Mouse (Mus musculus) midbrain, embryonic 15.5 days (tissue): ENCODE measurements around the gene Cdh13. TPM values are rescaled to one million over a fixed set of nuclear protein-coding genes. Genes with fewer than 3 reads are reported as not detected.

Source experiments
- ATAC-seq: fragments of 200-750 bp; cut with Nextera tagmentation; replicated peaks from 2 replicates; pipeline ENCODE4 v1.8.0; 2017; ENCODE audit warnings: moderate TSS enrichment
- H3K27ac ChIP-seq: fragments of 300-500 bp; sonication (generic); 2 replicates; pipeline ENCODE4 v1.5.1; 2015; ENCODE audit warnings: mild to moderate bottlenecking, inconsistent platforms
- H3K27me3 ChIP-seq: fragments of 300-500 bp; sonication (generic); replicated peaks from 2 replicates; pipeline ENCODE4 v1.6.1; 2015; ENCODE audit warnings: inconsistent platforms
- H3K36me3 ChIP-seq: fragments of 300-500 bp; sonication (generic); replicated peaks from 2 replicates; pipeline ENCODE4 v1.6.1; 2015; ENCODE audit warnings: inconsistent platforms
- H3K4me1 ChIP-seq: fragments of 300-500 bp; sonication (generic); 2 replicates; pipeline ENCODE4 v1.6.1; 2015; ENCODE audit warnings: inconsistent platforms
- H3K4me2 ChIP-seq: fragments of 300-500 bp; sonication (generic); 2 replicates; pipeline ENCODE4 v1.6.1; 2015; ENCODE audit warnings: inconsistent platforms, mild to moderate bottlenecking, moderate library complexity
- H3K4me3 ChIP-seq: fragments of 300-500 bp; sonication (generic); 2 replicates; pipeline ENCODE4 v1.5.1; 2015; ENCODE audit warnings: mild to moderate bottlenecking, inconsistent platforms
- H3K9ac ChIP-seq: fragments of 300-500 bp; sonication (generic); 2 replicates; pipeline ENCODE4 v1.6.1; 2015; ENCODE audit warnings: mild to moderate bottlenecking, inconsistent platforms
- H3K9me3 ChIP-seq: fragments of 300-500 bp; sonication (generic); 2 replicates; pipeline ENCODE4 v1.6.1; 2016; ENCODE audit warnings: inconsistent platforms
- WGBS: fragments of 180-500 bp; shearing (Covaris S2); methylation state at CpG from one replicate; pipeline ENCODE4 v1.1.7; 2015; ENCODE audit warnings: mixed read lengths; 5-methylcytosine and 5-hydroxymethylcytosine counted together
- polyA plus RNA-seq: library from polyadenylated mRNA; unstranded; fragments of >200 nt; fragmentation: Nextera tagmentation; extraction: Ambion mirVana; gene quantifications from 2 replicates; pipeline ENCODE4 v1.2.1, GENCODE M21; 2015

Gene Cdh13
- polyA plus RNA-seq, 1 experiment from 2014 or later: 110 TPM

GRCm38 (mm10) chr8:119208567-119208966, 925.0 kb downstream of the Cdh13 start:
- H3K4me2 ChIP-seq: no peak overlapping the region
- no peak for ATAC-seq
- H3K4me1 ChIP-seq: no peaks in the 10 kb centered on the region
- H3K9me3 ChIP-seq: no peaks in the 10 kb centered on the region
- H3K9ac ChIP-seq: no peak overlapping the region
- WGBS: 78% methylated on average over 9 of the region's 9 CpGs
- no peaks in the 10 kb centered on the region for H3K27me3 ChIP-seq
- no peak overlapping the region for H3K27ac ChIP-seq
- H3K4me3 ChIP-seq: no peak overlapping the region
- H3K36me3 ChIP-seq: no peaks in the 10 kb centered on the region

- no peaks in the 10 kb centered on the region for H3K36me3 ChIP-seq
- no peak for ATAC-seq
- H3K4me3 ChIP-seq: no peak overlapping the region
- H3K4me2 ChIP-seq: no peak overlapping the region
- no peaks in the 10 kb centered on the region for H3K27me3 ChIP-seq
- H3K9me3 ChIP-seq: no peaks in the 10 kb centered on the region
- 0 out of 2 replicates have a peak, but pooled peaks cover 5% of the 10 kb centered on the region for H3K4me1 ChIP-seq
- no peak overlapping the region for H3K9ac ChIP-seq
- H3K27ac ChIP-seq: no peak overlapping the region
- 0% methylated on average over 1 of the region's 1 CpGs for WGBS
Measured at GRCm38 (mm10) chr8:119224547-119224946, 941.0 kb downstream of the Cdh13 start.

GRCm38 (mm10) chr8:119245181-119245580, 961.6 kb downstream of the Cdh13 start:
- H3K27ac ChIP-seq: no peak overlapping the region
- no peaks in the 10 kb centered on the region for H3K27me3 ChIP-seq
- no peaks in the 10 kb centered on the region for H3K36me3 ChIP-seq
- H3K4me1 ChIP-seq: no peaks in the 10 kb centered on the region
- ATAC-seq: no peak
- H3K9me3 ChIP-seq: no peaks in the 10 kb centered on the region
- 46% methylated on average over 4 of the region's 4 CpGs for WGBS
- H3K9ac ChIP-seq: no peak overlapping the region
- no peak overlapping the region for H3K4me3 ChIP-seq
- no peak overlapping the region for H3K4me2 ChIP-seq

GRCm38 (mm10) chr8:119245641-119246040, 962.1 kb downstream of the Cdh13 start:
- WGBS: 80% methylated on average over 1 of the region's 1 CpGs
- Histone ChIP-seq H3K4me3 (no peak overlapping the region), H3K4me1 (no peaks in the 10 kb centered on the region), H3K27me3 (no peaks in the 10 kb centered on the region), H3K4me2 (no peak overlapping the region), H3K36me3 (no peaks in the 10 kb centered on the region), H3K9ac (no peak overlapping the region), H3K9me3 (no peaks in the 10 kb centered on the region), H3K27ac (no peak overlapping the region)
- ATAC-seq: no peak

- ATAC-seq: no peak
Measured at GRCm38 (mm10) chr8:119254358-119254757, 970.8 kb downstream of the Cdh13 start.

GRCm38 (mm10) chr8:119258642-119259041, 975.1 kb downstream of the Cdh13 start:
- Histone ChIP-seq H3K4me2 (no peak overlapping the region), H3K9me3 (no peaks in the 10 kb centered on the region), H3K9ac (no peak overlapping the region), H3K4me1 (no peaks in the 10 kb centered on the region), H3K36me3 (no peaks in the 10 kb centered on the region), H3K4me3 (no peak overlapping the region), H3K27ac (no peak overlapping the region), H3K27me3 (no peaks in the 10 kb centered on the region)
- no peak for ATAC-seq
- 39% methylated on average over 11 of the region's 11 CpGs for WGBS

More at GRCm38 (mm10) chr8:119254358-119254757, 970.8 kb downstream of the Cdh13 start:
- WGBS: 95% methylated on average over 3 of the region's 3 CpGs
- Histone ChIP-seq H3K4me2 (no peak overlapping the region), H3K36me3 (no peaks in the 10 kb centered on the region), H3K27ac (no peak overlapping the region), H3K4me1 (no peaks in the 10 kb centered on the region), H3K9me3 (no peaks in the 10 kb centered on the region), H3K4me3 (no peak overlapping the region), H3K27me3 (no peaks in the 10 kb centered on the region), H3K9ac (no peak overlapping the region)

GRCm38 (mm10) chr8:119263750-119264149, 980.2 kb downstream of the Cdh13 start:
- Histone ChIP-seq H3K4me3 (no peak overlapping the region), H3K27ac (no peak overlapping the region), H3K27me3 (no peaks in the 10 kb centered on the region), H3K9ac (no peak overlapping the region), H3K36me3 (no peaks in the 10 kb centered on the region), H3K4me1 (no peaks in the 10 kb centered on the region), H3K4me2 (no peak overlapping the region), H3K9me3 (no peaks in the 10 kb centered on the region)
- WGBS: 77% methylated on average over 7 of the region's 7 CpGs
- no peak for ATAC-seq

GRCm38 (mm10) chr8:119266304-119266703, 982.8 kb downstream of the Cdh13 start:
- H3K36me3 ChIP-seq: no peaks in the 10 kb centered on the region
- H3K9me3 ChIP-seq: no peaks in the 10 kb centered on the region
- ATAC-seq: no peak
- no peak overlapping the region for H3K4me2 ChIP-seq
- no peak overlapping the region for H3K27ac ChIP-seq
- WGBS: 88% methylated on average over 4 of the region's 4 CpGs
- no peaks in the 10 kb centered on the region for H3K4me1 ChIP-seq
- no peaks in the 10 kb centered on the region for H3K27me3 ChIP-seq
- no peak overlapping the region for H3K9ac ChIP-seq
- no peak overlapping the region for H3K4me3 ChIP-seq

- H3K9ac ChIP-seq: no peak overlapping the region
- no peak overlapping the region for H3K4me2 ChIP-seq
- H3K36me3 ChIP-seq: no peaks in the 10 kb centered on the region
- H3K4me1 ChIP-seq: no peaks in the 10 kb centered on the region
- no peaks in the 10 kb centered on the region for H3K27me3 ChIP-seq
- no peak for ATAC-seq
- H3K27ac ChIP-seq: no peak overlapping the region
- no peaks in the 10 kb centered on the region for H3K9me3 ChIP-seq
- WGBS: 89% methylated on average over 3 of the region's 3 CpGs
- H3K4me3 ChIP-seq: no peak overlapping the region
Measured at GRCm38 (mm10) chr8:119269576-119269975, 986.0 kb downstream of the Cdh13 start.

- 89% methylated on average over 9 of the region's 9 CpGs for WGBS
- H3K9me3 ChIP-seq: no peaks in the 10 kb centered on the region
Measured at GRCm38 (mm10) chr8:119270371-119270770, 986.8 kb downstream of the Cdh13 start.

GRCm38 (mm10) chr8:119272891-119273290, 989.4 kb downstream of the Cdh13 start:
- no peaks in the 10 kb centered on the region for H3K9me3 ChIP-seq
- no peak overlapping the region for H3K27ac ChIP-seq
- no peaks in the 10 kb centered on the region for H3K4me1 ChIP-seq
- WGBS: 80% methylated on average over 8 of the region's 8 CpGs
- ATAC-seq: no peak
- no peaks in the 10 kb centered on the region for H3K27me3 ChIP-seq
- no peak overlapping the region for H3K4me3 ChIP-seq
- H3K9ac ChIP-seq: no peak overlapping the region
- H3K4me2 ChIP-seq: no peak overlapping the region
- H3K36me3 ChIP-seq: no peaks in the 10 kb centered on the region

More at GRCm38 (mm10) chr8:119270371-119270770, 986.8 kb downstream of the Cdh13 start:
- Histone ChIP-seq H3K4me2 (no peak overlapping the region), H3K4me3 (no peak overlapping the region), H3K4me1 (no peaks in the 10 kb centered on the region), H3K27me3 (no peaks in the 10 kb centered on the region), H3K36me3 (no peaks in the 10 kb centered on the region), H3K27ac (no peak overlapping the region), H3K9ac (no peak overlapping the region)
- ATAC-seq: no peak

- WGBS: 95% methylated on average over 1 of the region's 1 CpGs
- ATAC-seq: no peak
- Histone ChIP-seq H3K9me3 (no peaks in the 10 kb centered on the region), H3K27me3 (no peaks in the 10 kb centered on the region), H3K36me3 (no peaks in the 10 kb centered on the region), H3K4me1 (no peaks in the 10 kb centered on the region), H3K9ac (no peak overlapping the region), H3K27ac (no peak overlapping the region), H3K4me3 (no peak overlapping the region), H3K4me2 (no peak overlapping the region)
Measured at GRCm38 (mm10) chr8:119275442-119275841, 991.9 kb downstream of the Cdh13 start.

- WGBS: 80% methylated on average over 3 of the region's 3 CpGs
Measured at GRCm38 (mm10) chr8:119277047-119277451, 993.5 kb downstream of the Cdh13 start.

More at GRCm38 (mm10) chr8:119277047-119277451, 993.5 kb downstream of the Cdh13 start:
- Histone ChIP-seq H3K4me3 (no peak overlapping the region), H3K27ac (no peak overlapping the region), H3K9me3 (no peaks in the 10 kb centered on the region), H3K4me1 (no peaks in the 10 kb centered on the region), H3K4me2 (no peak overlapping the region), H3K36me3 (no peaks in the 10 kb centered on the region), H3K27me3 (no peaks in the 10 kb centered on the region), H3K9ac (no peak overlapping the region)
- ATAC-seq: no peak
